Mouse (Mus musculus) stomach, embryonic 15.5 days (tissue): ENCODE data around the gene Dock8. TPM values are rescaled to one million over a fixed set of nuclear protein-coding genes. Genes with fewer than 3 reads are reported as not detected.
"Not testable (repeated sequence)": the region's sequence is repeated elsewhere in the genome, so short reads cannot be mapped to it uniquely, and the experiment has no call there.

ENCODE experiments used
- ATAC-seq: fragments of 200-750 bp; cut with Nextera tagmentation; 2 replicates; pipeline ENCODE4 v1.8.0; 2017; ENCODE audit warnings: low read depth, moderate number of reproducible peaks, moderate TSS enrichment; ENCODE audit not compliant: insufficient read depth, low FRiP score
- H3K27ac ChIP-seq: fragments of 300-500 bp; sonication (generic); 2 replicates; pipeline ENCODE4 v1.5.1; 2015; ENCODE audit warnings: mild to moderate bottlenecking, inconsistent platforms
- H3K27me3 ChIP-seq: fragments of 300-500 bp; sonication (generic); replicated peaks from 2 replicates; pipeline ENCODE4 v1.6.1; 2015; ENCODE audit warnings: inconsistent platforms
- H3K36me3 ChIP-seq: fragments of 300-500 bp; sonication (generic); 2 replicates; pipeline ENCODE4 v1.6.1; 2015; ENCODE audit warnings: inconsistent platforms
- H3K4me1 ChIP-seq: fragments of 300-500 bp; sonication (generic); 2 replicates; pipeline ENCODE4 v1.6.1; 2015; ENCODE audit warnings: inconsistent platforms
- H3K4me2 ChIP-seq: fragments of 300-500 bp; sonication (generic); 2 replicates; pipeline ENCODE4 v1.6.1; 2015; ENCODE audit warnings: mild to moderate bottlenecking, inconsistent platforms
- H3K4me3 ChIP-seq: fragments of 300-500 bp; sonication (generic); replicated peaks from 2 replicates; pipeline ENCODE4 v1.5.1; 2015; ENCODE audit warnings: inconsistent platforms
- H3K9ac ChIP-seq: fragments of 300-500 bp; sonication (generic); 2 replicates; pipeline ENCODE4 v1.6.1; 2015; ENCODE audit warnings: inconsistent platforms
- H3K9me3 ChIP-seq: fragments of 300-500 bp; sonication (generic); 2 replicates; pipeline ENCODE4 v1.6.1; 2016; ENCODE audit warnings: inconsistent platforms
- WGBS: fragments of 180-500 bp; shearing (Covaris S2); methylation state at CpG from one replicate; pipeline ENCODE4 v1.1.7; 2015; 5-methylcytosine and 5-hydroxymethylcytosine counted together
- polyA plus RNA-seq: library from polyadenylated mRNA; unstranded; fragments of >200 nt; fragmentation: Nextera tagmentation; extraction: Ambion mirVana; gene quantifications from 2 replicates; pipeline ENCODE4 v1.2.1, GENCODE M21; 2015

Gene Dock8
- polyA plus RNA-seq, 1 experiment from 2014 or later = 6.0 TPM

GRCm38 (mm10) chr19:25002828-25003227, 3.5 kb downstream of the Dock8 start:
- H3K36me3 ChIP-seq = no peaks in the 10 kb centered on the region
- no peaks in the 10 kb centered on the region for H3K9me3 ChIP-seq
- no peak overlapping the region for H3K4me2 ChIP-seq
- 0 out of 2 replicates have a peak, but pooled peaks cover 4% of the 10 kb centered on the region for H3K27me3 ChIP-seq
- no peak overlapping the region for H3K27ac ChIP-seq
- WGBS = 75% methylated on average over 3 of the region's 3 CpGs
- H3K4me3 ChIP-seq = no peak overlapping the region
- peaks cover 15% of the 10 kb centered on the region for H3K4me1 ChIP-seq
- no peak overlapping the region for H3K9ac ChIP-seq
- no peak for ATAC-seq

- no peak overlapping the region for H3K4me3 ChIP-seq
- WGBS = 32% methylated on average over 4 of the region's 4 CpGs
- H3K4me1 ChIP-seq = peaks cover 15% of the 10 kb centered on the region
- no peaks in the 10 kb centered on the region for H3K9me3 ChIP-seq
- H3K4me2 ChIP-seq = no peak overlapping the region
- H3K36me3 ChIP-seq = no peaks in the 10 kb centered on the region
- no peak overlapping the region for H3K9ac ChIP-seq
- H3K27ac ChIP-seq = no peak overlapping the region
- H3K27me3 ChIP-seq = 0 out of 2 replicates have a peak, but pooled peaks cover 4% of the 10 kb centered on the region
- no peak for ATAC-seq
These were observed 4.5 kb downstream of the Dock8 start for GRCm38 (mm10) chr19:25003810-25004209.

DNA sequence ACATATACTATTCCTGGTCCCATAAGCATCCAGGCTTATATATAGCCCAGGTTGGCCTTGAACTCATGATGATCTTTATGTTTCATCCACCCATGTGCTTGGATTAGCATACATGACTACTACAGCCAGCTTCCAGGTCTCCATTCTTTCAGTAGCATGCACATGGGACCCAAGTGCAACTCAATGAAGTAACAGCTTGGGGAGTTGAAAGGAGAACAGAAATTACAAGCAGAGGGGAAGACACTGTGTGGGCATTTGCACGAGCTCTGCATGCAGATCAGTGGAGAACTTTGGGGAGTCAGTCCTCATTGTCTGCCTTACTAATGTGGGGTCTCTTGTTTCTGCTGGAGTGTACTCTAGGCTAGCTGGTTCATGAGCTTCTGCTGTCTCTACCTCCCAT, 7.4 kb downstream of the Dock8 start:
- Histone ChIP-seq H3K27ac (no peak overlapping the region), H3K27me3 (no peaks in the 10 kb centered on the region), H3K4me2 (no peak overlapping the region), H3K4me3 (no peak overlapping the region), H3K4me1 (0 out of 2 replicates have a peak, but pooled peaks cover 5% of the 10 kb centered on the region), H3K9me3 (no peaks in the 10 kb centered on the region), H3K36me3 (no peaks in the 10 kb centered on the region), H3K9ac (no peak overlapping the region)
- 85% methylated on average over 1 of the region's 1 CpGs for WGBS
- ATAC-seq = no peak

- Histone ChIP-seq H3K4me3 (no peak overlapping the region), H3K27me3 (no peaks in the 10 kb centered on the region), H3K4me2 (no peak overlapping the region), H3K27ac (no peak overlapping the region), H3K4me1 (0 out of 2 replicates have a peak, but pooled peaks cover 5% of the 10 kb centered on the region), H3K9ac (no peak overlapping the region), H3K36me3 (no peaks in the 10 kb centered on the region), H3K9me3 (no peaks in the 10 kb centered on the region)
- ATAC-seq = no peak
- WGBS = 92% methylated on average over 2 of the region's 2 CpGs
These were observed 9.2 kb downstream of the Dock8 start for GRCm38 (mm10) chr19:25008509-25008908.

DNA sequence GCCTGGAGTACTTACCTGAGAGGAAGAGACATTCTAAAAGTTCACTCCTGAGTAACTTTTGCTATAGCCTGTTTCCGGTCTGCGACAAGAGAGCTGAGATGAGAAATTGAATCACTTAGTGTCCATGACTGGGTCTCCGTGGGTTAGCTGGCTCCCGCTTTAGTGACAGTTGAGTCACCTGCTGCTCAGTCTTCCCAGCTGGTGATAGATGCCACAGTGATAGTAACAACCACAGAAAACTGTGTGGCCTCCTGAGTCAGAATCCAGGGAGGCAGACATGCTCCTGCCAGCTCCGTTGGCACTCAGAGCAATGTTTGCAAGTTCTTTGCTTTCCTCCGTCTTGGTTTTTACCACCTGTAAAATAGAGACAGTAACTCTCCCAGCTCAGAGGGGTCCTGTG, 23.4 kb downstream of the Dock8 start:
- H3K27me3 ChIP-seq = no peaks in the 10 kb centered on the region
- 86% methylated on average over 6 of the region's 6 CpGs for WGBS

GRCm38 (mm10) chr19:25031765-25032164, 32.4 kb downstream of the Dock8 start:
- H3K4me3 ChIP-seq = no peak overlapping the region
- no peaks in the 10 kb centered on the region for H3K9me3 ChIP-seq
- H3K27me3 ChIP-seq = no peaks in the 10 kb centered on the region
- no peak overlapping the region for H3K4me2 ChIP-seq
- H3K27ac ChIP-seq = no peak overlapping the region
- no peaks in the 10 kb centered on the region for H3K36me3 ChIP-seq
- H3K4me1 ChIP-seq = peaks cover 7% of the 10 kb centered on the region; the same call in 1 of the 2 replicates
- ATAC-seq = no peak
- no peak overlapping the region for H3K9ac ChIP-seq
- WGBS = 71% methylated on average over 4 of the region's 4 CpGs

More for the DNA sequence above, 23.4 kb downstream of the Dock8 start:
- no peaks in the 10 kb centered on the region for H3K9me3 ChIP-seq
- H3K27ac ChIP-seq = no peak overlapping the region
- H3K9ac ChIP-seq = no peak overlapping the region
- no peak overlapping the region for H3K4me2 ChIP-seq
- no peak for ATAC-seq
- no peak overlapping the region for H3K4me3 ChIP-seq
- H3K4me1 ChIP-seq = no peaks in the 10 kb centered on the region
- no peaks in the 10 kb centered on the region for H3K36me3 ChIP-seq

DNA sequence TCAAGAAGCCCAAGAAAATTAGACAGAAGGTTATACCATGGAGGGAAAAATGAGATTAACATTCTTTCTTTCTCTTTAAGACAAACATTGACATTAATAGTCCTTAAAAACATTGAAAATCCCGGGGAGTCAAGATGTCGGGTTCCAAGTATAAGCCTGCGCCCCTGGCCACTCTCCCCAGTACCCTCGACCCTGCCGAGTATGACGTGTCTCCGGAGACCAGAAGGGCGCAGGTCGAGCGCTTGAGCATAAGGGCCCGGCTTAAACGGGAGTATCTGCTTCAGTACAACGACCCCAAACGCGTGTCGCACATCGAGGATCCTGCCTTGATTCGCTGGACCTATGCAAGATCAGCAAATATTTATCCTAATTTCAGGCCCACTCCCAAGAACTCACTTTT, 33.7 kb downstream of the Dock8 start:
- not testable (repeated sequence) for H3K4me2 ChIP-seq, ATAC-seq, H3K9ac ChIP-seq, H3K27ac ChIP-seq, H3K4me1 ChIP-seq, H3K27me3 ChIP-seq, H3K9me3 ChIP-seq, H3K36me3 ChIP-seq, H3K4me3 ChIP-seq
- WGBS = 80% methylated on average over 8 of the region's 18 CpGs

- Histone ChIP-seq H3K27ac (peak overlapping the region; percentile 81), H3K27me3 (no peaks in the 10 kb centered on the region), H3K4me1 (peaks cover 8% of the 10 kb centered on the region; the same call in 1 of the 2 replicates), H3K4me3 (no peak overlapping the region), H3K36me3 (no peaks in the 10 kb centered on the region), H3K4me2 (no peak overlapping the region), H3K9me3 (no peaks in the 10 kb centered on the region), H3K9ac (no peak overlapping the region)
- no peak for ATAC-seq
- WGBS = 84% methylated on average over 6 of the region's 6 CpGs
These were observed 36.5 kb downstream of the Dock8 start for GRCm38 (mm10) chr19:25035825-25036224.

GRCm38 (mm10) chr19:25036784-25037183, 37.5 kb downstream of the Dock8 start:
- Histone ChIP-seq H3K9me3 (no peaks in the 10 kb centered on the region), H3K9ac (no peak overlapping the region), H3K36me3 (no peaks in the 10 kb centered on the region), H3K4me2 (no peak overlapping the region), H3K4me1 (peaks cover 11% of the 10 kb centered on the region; the same call in 1 of the 2 replicates), H3K4me3 (no peak overlapping the region), H3K27me3 (no peaks in the 10 kb centered on the region), H3K27ac (peak overlapping the region; percentile 81)
- ATAC-seq = peak; percentile 59; the same call in 1 of the 2 replicates
- 72% methylated on average over 5 of the region's 5 CpGs for WGBS

- peak; percentile 82; the same call in 1 of the 2 replicates for ATAC-seq
- peak overlapping the region; percentile 81 for H3K27ac ChIP-seq
- WGBS = 60% methylated on average over 4 of the region's 4 CpGs
These were observed 37.9 kb downstream of the Dock8 start for GRCm38 (mm10) chr19:25037249-25037648.

GRCm38 (mm10) chr19:25038293-25038692, 39.0 kb downstream of the Dock8 start:
- H3K36me3 ChIP-seq = no peaks in the 10 kb centered on the region
- H3K4me3 ChIP-seq = no peak overlapping the region
- H3K4me1 ChIP-seq = peaks cover 12% of the 10 kb centered on the region; the same call in 1 of the 2 replicates
- H3K4me2 ChIP-seq = no peak overlapping the region
- no peaks in the 10 kb centered on the region for H3K27me3 ChIP-seq
- 34% methylated on average over 6 of the region's 6 CpGs for WGBS
- peak overlapping the region; percentile 59; the same call in 1 of the 2 replicates for H3K27ac ChIP-seq
- no peak for ATAC-seq
- H3K9me3 ChIP-seq = no peaks in the 10 kb centered on the region
- no peak overlapping the region for H3K9ac ChIP-seq

More at GRCm38 (mm10) chr19:25037249-25037648, 37.9 kb downstream of the Dock8 start:
- H3K9me3 ChIP-seq = no peaks in the 10 kb centered on the region
- H3K36me3 ChIP-seq = no peaks in the 10 kb centered on the region
- H3K4me3 ChIP-seq = no peak overlapping the region
- no peak overlapping the region for H3K4me2 ChIP-seq
- peaks cover 11% of the 10 kb centered on the region; the same call in 1 of the 2 replicates for H3K4me1 ChIP-seq
- H3K9ac ChIP-seq = no peak overlapping the region
- no peaks in the 10 kb centered on the region for H3K27me3 ChIP-seq

DNA sequence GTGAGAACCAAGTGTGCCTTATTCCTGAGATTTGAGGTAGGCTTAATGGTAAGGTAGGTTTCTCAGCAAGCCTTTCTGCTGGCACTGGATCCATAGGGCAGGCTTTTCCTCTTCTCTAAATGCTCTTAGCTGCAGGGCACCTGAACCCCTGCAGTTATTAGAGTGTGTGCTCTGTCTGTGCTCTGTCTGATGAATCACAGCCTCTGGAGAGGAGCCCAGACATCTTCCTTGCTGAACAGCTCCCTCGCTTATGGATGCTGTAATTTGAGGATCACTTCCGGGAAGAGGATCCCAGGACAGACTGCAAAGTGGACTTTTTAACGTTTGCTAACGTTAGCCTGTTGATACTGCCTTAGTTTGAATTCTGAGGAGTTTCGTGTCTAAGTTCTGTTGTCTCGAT, 41.9 kb downstream of the Dock8 start:
- Histone ChIP-seq H3K9me3 (no peaks in the 10 kb centered on the region), H3K27ac (no peak overlapping the region), H3K9ac (no peak overlapping the region), H3K4me2 (no peak overlapping the region), H3K4me1 (peaks cover 12% of the 10 kb centered on the region; the same call in 1 of the 2 replicates), H3K4me3 (no peak overlapping the region), H3K36me3 (no peaks in the 10 kb centered on the region), H3K27me3 (no peaks in the 10 kb centered on the region)
- no peak for ATAC-seq
- WGBS = 37% methylated on average over 6 of the region's 6 CpGs

DNA sequence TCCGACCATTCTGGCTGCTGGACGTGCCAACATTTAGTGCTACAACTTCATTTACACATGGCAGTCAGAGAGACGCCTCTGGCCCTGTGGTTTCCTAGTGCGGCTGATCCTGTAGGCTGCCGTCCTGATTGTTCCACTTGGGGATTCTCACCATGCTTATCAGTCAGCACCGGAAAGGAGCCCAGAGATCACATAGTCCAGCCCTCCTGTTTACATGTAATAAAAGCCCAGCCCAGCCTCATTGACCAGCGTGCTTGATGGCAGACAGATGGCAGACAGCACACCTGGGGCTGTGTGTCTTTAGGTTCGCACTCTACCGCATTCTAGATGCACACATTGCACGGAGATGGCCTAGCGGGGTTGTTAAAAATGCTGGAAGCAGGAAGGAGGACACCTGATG, 43.6 kb downstream of the Dock8 start:
- no peak overlapping the region for H3K4me2 ChIP-seq
- ATAC-seq = no peak
- H3K4me3 ChIP-seq = no peak overlapping the region
- 0 out of 2 replicates have a peak, but pooled peaks cover 8% of the 10 kb centered on the region for H3K4me1 ChIP-seq
- no peaks in the 10 kb centered on the region for H3K9me3 ChIP-seq
- no peak overlapping the region for H3K9ac ChIP-seq
- H3K27ac ChIP-seq = no peak overlapping the region
- no peaks in the 10 kb centered on the region for H3K36me3 ChIP-seq
- no peaks in the 10 kb centered on the region for H3K27me3 ChIP-seq
- WGBS = 65% methylated on average over 11 of the region's 11 CpGs
